Mouse (Mus musculus) limb, embryonic 11.5 days (tissue): ENCODE results near the gene Hfm1. TPM values are rescaled to one million over a fixed set of nuclear protein-coding genes. Genes with fewer than 3 reads are reported as not detected.

ENCODE experiments used
- ATAC-seq: fragments of 200-750 bp; cut with Nextera tagmentation; 2 replicates; pipeline ENCODE4 v1.8.0; 2017; ENCODE audit warnings: low read depth; ENCODE audit not compliant: insufficient number of reproducible peaks, low FRiP score, low TSS enrichment
- DNase-seq: peaks from one replicate; pipeline ENCODE4 v3.0.0-alpha.2; 2015; ENCODE audit warnings: low spot score
- H3K27ac ChIP-seq: fragments of 300-500 bp; sonication (generic); replicated peaks from 2 replicates; pipeline ENCODE4 v1.5.1; 2014; ENCODE audit warnings: low read depth, mild to moderate bottlenecking, low read length
- H3K27me3 ChIP-seq: fragments of 300-500 bp; sonication (generic); 2 replicates; pipeline ENCODE4 v1.6.1; 2014; ENCODE audit warnings: mild to moderate bottlenecking, low read length, mixed read lengths; ENCODE audit not compliant: control insufficient read depth, insufficient read depth
- H3K36me3 ChIP-seq: fragments of 300-500 bp; sonication (generic); 2 replicates; pipeline ENCODE4 v1.6.1; 2014; ENCODE audit warnings: mild to moderate bottlenecking, low read length, moderate library complexity, mixed read lengths; ENCODE audit not compliant: control insufficient read depth, insufficient read depth
- H3K4me1 ChIP-seq: fragments of 300-500 bp; sonication (generic); 2 replicates; pipeline ENCODE4 v1.6.1; 2014; ENCODE audit warnings: low read length, mixed read lengths; ENCODE audit not compliant: control insufficient read depth, insufficient read depth
- H3K4me2 ChIP-seq: fragments of 300-500 bp; sonication (generic); 2 replicates; pipeline ENCODE4 v1.6.1; 2014; ENCODE audit warnings: low read depth, mild to moderate bottlenecking, moderate library complexity; ENCODE audit not compliant: severe bottlenecking
- H3K4me3 ChIP-seq: fragments of 300-500 bp; sonication (generic); 2 replicates; pipeline ENCODE4 v1.5.1; 2014; ENCODE audit warnings: low read depth, low read length
- H3K9ac ChIP-seq: fragments of 300-500 bp; sonication (generic); 2 replicates; pipeline ENCODE4 v1.6.1; 2014; ENCODE audit warnings: mild to moderate bottlenecking, low read length
- H3K9me3 ChIP-seq: fragments of 300-500 bp; sonication (generic); 2 replicates; pipeline ENCODE4 v1.6.1; 2016; ENCODE audit warnings: low read length; ENCODE audit not compliant: control insufficient read depth
- WGBS: fragments of 180-500 bp; shearing (Covaris S2); extraction: QIAGEN DNeasy Blood & Tissue Kit; methylation state at CpG from one replicate; pipeline ENCODE4 v1.1.7; 2014; 5-methylcytosine and 5-hydroxymethylcytosine counted together
- microRNA-seq: library from miRNA; unstranded; fragments of <30 nt; microRNA quantifications from one replicate; pipeline ENCODE4, GENCODE M21; 2016
- polyA plus RNA-seq: library from polyadenylated mRNA; unstranded; fragments of >200 nt; fragmentation: Nextera tagmentation; extraction: Ambion mirVana; gene quantifications from 2 replicates; pipeline ENCODE4 v1.2.1, GENCODE M21; 2014

Gene Hfm1
- polyA plus RNA-seq, 1 experiment from 2014 or later, result 4.1 TPM

DNA sequence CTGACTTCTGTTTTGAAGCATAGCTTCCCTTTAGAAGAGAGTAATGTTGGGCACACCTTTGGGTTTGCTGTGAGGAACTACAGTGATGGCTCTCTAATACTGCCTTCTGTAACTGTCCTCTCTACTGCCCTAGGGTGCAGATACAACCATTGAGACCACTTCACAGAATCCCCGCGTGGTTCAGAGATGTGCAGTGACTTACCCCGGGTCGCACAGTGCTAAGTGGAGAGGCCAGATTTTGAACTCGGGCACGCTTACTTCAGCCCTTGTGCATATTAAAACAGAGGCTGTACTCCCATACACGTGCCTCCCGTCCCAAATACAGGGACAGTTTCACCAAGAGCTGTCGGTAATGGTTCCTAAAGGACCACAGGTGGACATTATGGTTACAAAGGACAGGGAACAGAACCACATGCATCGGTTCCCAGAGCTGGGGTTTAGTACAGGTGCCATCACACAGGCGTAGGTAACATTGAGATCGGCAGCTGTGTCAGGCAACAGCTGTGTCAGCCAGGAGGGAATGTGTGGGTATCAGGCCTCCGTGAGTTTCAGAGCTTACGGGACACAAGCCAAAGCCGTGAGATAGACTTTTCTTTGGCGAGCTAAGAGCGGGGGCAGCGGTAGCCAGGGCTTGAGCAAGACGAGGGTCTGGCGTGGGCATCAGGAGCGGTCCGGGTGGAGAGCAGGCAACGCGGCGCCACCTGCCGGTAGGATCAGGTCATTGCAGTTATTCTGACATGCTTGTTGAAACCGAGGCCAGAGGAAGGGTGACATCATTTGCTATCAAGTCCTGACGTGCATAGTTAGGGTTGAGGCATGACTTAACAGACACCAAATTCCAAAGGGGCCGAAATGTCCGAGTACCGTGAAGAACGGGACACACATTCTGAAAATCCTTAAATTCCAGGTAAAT lies 124.0 kb downstream of the Hfm1 start:
- 5% methylated on average over 32 of the region's 32 CpGs for WGBS
- DNase-seq (peak; percentile 93), ATAC-seq (peak; percentile 52)
- Histone ChIP-seq H3K4me3 (no peak overlapping the region), H3K4me2 (peak overlapping the region; percentile 36; the same call in 1 of the 2 replicates), H3K9ac (no peak overlapping the region), H3K9me3 (no peaks in the 10 kb centered on the region), H3K27ac (no peak overlapping the region), H3K4me1 (peaks cover 7% of the 10 kb centered on the region), H3K36me3 (no peaks in the 10 kb centered on the region), H3K27me3 (peaks cover 3% of the 10 kb centered on the region; the same call in 1 of the 2 replicates)

DNA sequence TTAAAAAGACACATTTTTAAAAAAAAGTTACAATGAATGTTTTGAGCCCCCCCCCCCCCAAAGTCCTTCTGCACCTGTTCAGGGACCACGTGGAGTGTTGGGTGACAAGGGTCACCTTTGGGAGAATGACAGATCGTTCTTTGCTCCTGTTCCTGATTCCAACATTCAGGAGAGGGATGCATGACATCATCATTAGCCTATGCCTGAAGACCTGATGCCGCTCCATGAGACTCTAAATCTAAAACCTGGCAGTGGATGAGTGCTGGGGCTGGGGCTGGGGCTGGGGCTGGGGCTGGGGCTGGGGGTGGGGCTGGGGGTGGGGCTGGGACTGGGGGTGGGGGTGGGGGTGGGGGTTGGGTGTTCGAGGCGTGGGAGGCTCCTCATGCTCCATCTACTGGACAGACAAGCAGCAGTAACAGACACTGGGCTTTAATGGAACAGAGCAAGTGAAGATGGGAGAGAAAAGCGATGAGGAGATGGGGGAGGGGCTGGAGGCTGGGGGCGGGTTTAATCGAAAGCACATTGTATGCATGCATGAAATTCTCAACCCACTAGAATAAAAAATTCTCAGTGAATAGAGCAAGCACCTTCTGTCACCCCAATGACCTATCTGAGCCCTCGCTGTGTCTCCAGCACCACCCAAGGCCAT lies 124.8 kb downstream of the Hfm1 start:
- H3K36me3 ChIP-seq, result no peaks in the 10 kb centered on the region
- no peak overlapping the region for H3K9ac ChIP-seq
- no peak overlapping the region for H3K4me3 ChIP-seq
- H3K27me3 ChIP-seq, result peaks cover 3% of the 10 kb centered on the region; the same call in 1 of the 2 replicates
- H3K27ac ChIP-seq, result no peak overlapping the region
- no peak for DNase-seq
- H3K4me1 ChIP-seq, result peaks cover 7% of the 10 kb centered on the region
- ATAC-seq, result no peak
- 27% methylated on average over 9 of the region's 9 CpGs for WGBS
- H3K4me2 ChIP-seq, result no peak overlapping the region
- no peaks in the 10 kb centered on the region for H3K9me3 ChIP-seq

DNA sequence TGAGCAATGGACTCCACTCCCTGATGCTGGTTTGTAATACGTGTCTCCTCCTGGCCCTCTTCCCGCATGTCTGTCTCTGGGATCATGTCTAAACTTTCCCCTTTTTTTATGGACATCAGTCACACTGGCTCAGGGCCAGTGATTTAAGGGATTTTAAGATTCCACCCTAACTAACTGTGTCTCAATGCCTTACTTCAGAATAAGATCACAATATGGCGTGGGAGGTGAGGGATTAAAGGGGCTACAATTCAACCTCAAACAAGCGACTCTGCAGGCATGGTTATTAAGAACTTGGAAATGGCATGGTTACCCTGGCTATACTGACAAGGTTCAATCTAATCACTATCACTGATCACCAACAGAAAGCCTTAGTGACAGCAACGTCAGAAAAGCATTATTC lies 128.2 kb downstream of the Hfm1 start:
- DNase-seq (no peak), ATAC-seq (no peak)
- no peak overlapping the region for H3K27ac ChIP-seq
- peaks cover 3% of the 10 kb centered on the region; the same call in 1 of the 2 replicates for H3K27me3 ChIP-seq
- no peak overlapping the region for H3K4me2 ChIP-seq
- 84% methylated on average over 5 of the region's 5 CpGs for WGBS
- no peaks in the 10 kb centered on the region for H3K9me3 ChIP-seq
- H3K4me3 ChIP-seq, result no peak overlapping the region
- H3K36me3 ChIP-seq, result no peaks in the 10 kb centered on the region
- no peak overlapping the region for H3K9ac ChIP-seq
- peaks cover 7% of the 10 kb centered on the region for H3K4me1 ChIP-seq

DNA sequence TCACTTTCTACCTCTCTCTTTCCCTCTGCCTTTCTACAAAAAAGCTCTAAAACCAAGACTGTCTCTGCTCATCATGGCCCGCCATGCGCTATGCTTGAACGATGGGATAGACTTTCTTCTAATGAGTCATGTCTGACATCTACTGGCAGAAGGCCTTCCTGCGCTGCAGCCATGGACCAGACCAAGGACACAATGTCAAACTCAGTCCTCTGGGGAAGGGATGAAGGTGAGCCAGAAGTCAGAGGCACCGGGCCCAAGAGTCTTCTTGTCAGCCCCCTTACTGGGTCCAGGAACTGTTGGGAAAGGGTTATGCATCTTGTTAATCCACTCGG lies 134.9 kb downstream of the Hfm1 start:
- Histone ChIP-seq H3K36me3 (no peaks in the 10 kb centered on the region), H3K9ac (no peak overlapping the region), H3K4me1 (no peaks in the 10 kb centered on the region), H3K27ac (no peak overlapping the region), H3K27me3 (no peaks in the 10 kb centered on the region), H3K4me3 (no peak overlapping the region), H3K4me2 (no peak overlapping the region), H3K9me3 (no peaks in the 10 kb centered on the region)
- DNase-seq, result peak; percentile 42
- ATAC-seq, result no peak
- WGBS, result 12% methylated on average over 6 of the region's 6 CpGs

DNA sequence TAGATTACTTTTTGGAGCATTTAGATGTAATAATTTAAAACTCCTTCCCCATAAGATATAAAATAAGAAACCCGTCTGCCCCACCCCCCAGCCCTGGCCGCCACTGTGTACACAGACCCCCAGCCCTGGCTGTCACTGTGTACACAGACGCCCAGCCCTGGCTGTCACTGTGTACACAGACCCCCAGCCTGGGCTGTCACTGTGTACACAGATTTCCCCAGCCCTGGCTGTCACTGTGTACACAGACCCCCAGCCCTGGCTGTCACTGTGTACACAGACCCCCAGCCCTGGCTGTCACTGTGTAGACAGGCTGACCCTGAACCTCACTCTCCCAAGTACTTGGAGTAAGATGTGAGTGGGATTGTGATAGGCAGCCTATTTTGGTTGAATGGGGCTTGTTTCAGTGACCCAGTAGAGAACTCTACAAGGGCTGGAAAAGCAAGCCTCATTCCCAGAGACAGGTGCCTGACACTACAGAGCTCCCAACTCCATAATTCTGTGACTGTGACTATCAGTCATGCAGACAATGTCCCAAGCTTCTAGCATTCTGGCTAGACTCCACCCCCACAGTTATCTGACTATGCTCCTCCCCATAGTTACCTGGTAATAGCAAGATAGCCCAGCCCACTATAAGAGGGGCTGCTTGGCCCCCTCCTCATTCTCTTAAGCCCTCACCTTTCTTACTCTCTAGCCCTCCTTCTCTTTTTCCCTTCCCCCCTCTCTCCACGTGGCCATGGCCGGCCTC lies 135.5 kb downstream of the Hfm1 start:
- H3K9ac ChIP-seq, result no peak overlapping the region
- H3K27ac ChIP-seq, result no peak overlapping the region
- no peak overlapping the region for H3K4me2 ChIP-seq
- H3K27me3 ChIP-seq, result no peaks in the 10 kb centered on the region
- no peaks in the 10 kb centered on the region for H3K36me3 ChIP-seq
- no peaks in the 10 kb centered on the region for H3K4me1 ChIP-seq
- H3K9me3 ChIP-seq, result no peaks in the 10 kb centered on the region
- no peak for ATAC-seq
- 46% methylated on average over 5 of the region's 5 CpGs for WGBS
- H3K4me3 ChIP-seq, result no peak overlapping the region
- DNase-seq, result no peak

Small RNA genes within 50 kb of the gene (microRNA-seq; reads per million reads assigned to microRNA genes)
- not detected for gene Gm27527

Other genes with a start within 250 kb of the Hfm1 start
- gene Zfp644, start 229.0 kb downstream of the Hfm1 start, polyA plus RNA-seq, result 84.6 and 90.7 TPM in 2 replicates
- 63.8 and 76.4 TPM in 2 replicates for gene Cdc7, start 38.0 kb upstream of the Hfm1 start, polyA plus RNA-seq